Mouse (Mus musculus) embryonic facial prominence, embryonic 11.5 days (tissue): ENCODE results near the gene Enthd1. TPM values are rescaled to one million over a fixed set of nuclear protein-coding genes. Genes with fewer than 3 reads are reported as not detected.

Experiments used
- ATAC-seq: fragments of 200-750 bp; cut with Nextera tagmentation; replicated peaks from 2 replicates; pipeline ENCODE4 v1.8.0; 2017; ENCODE audit warnings: low read depth; ENCODE audit not compliant: insufficient number of reproducible peaks, low FRiP score, low TSS enrichment
- DNase-seq: peaks from one replicate; pipeline ENCODE4 v3.0.0-alpha.2; 2015; ENCODE audit warnings: low spot score
- H3K27ac ChIP-seq: fragments of 300-500 bp; sonication (generic); replicated peaks from 2 replicates; pipeline ENCODE4 v1.5.1; 2014; ENCODE audit warnings: mild to moderate bottlenecking, low read depth, low read length, control low read depth
- H3K27me3 ChIP-seq: fragments of 300-500 bp; sonication (generic); 2 replicates; pipeline ENCODE4 v1.6.1; 2014; ENCODE audit warnings: mild to moderate bottlenecking, low read length, moderate library complexity, mixed read lengths; ENCODE audit not compliant: control insufficient read depth, insufficient read depth
- H3K36me3 ChIP-seq: fragments of 300-500 bp; sonication (generic); replicated peaks from 2 replicates; pipeline ENCODE4 v1.6.1; 2014; ENCODE audit warnings: low read depth, mild to moderate bottlenecking, low read length, moderate library complexity, mixed read lengths; ENCODE audit not compliant: control insufficient read depth, insufficient read depth
- H3K4me1 ChIP-seq: fragments of 300-500 bp; sonication (generic); 2 replicates; pipeline ENCODE4 v1.6.1; 2014; ENCODE audit warnings: low read length, mixed read lengths; ENCODE audit not compliant: control insufficient read depth, insufficient read depth
- H3K4me2 ChIP-seq: fragments of 300-500 bp; sonication (generic); 2 replicates; pipeline ENCODE4 v1.6.1; 2014; ENCODE audit warnings: low read depth, mild to moderate bottlenecking, control low read depth, low read length, moderate library complexity
- H3K4me3 ChIP-seq: fragments of 300-500 bp; sonication (generic); 2 replicates; pipeline ENCODE4 v1.5.1; 2014; ENCODE audit warnings: low read depth, low read length, control low read depth
- H3K9ac ChIP-seq: fragments of 300-500 bp; sonication (generic); replicated peaks from 2 replicates; pipeline ENCODE4 v1.6.1; 2014; ENCODE audit warnings: mild to moderate bottlenecking, control low read depth, low read length
- H3K9me3 ChIP-seq: fragments of 300-500 bp; sonication (generic); replicated peaks from 2 replicates; pipeline ENCODE4 v1.6.1; 2016; ENCODE audit warnings: mild to moderate bottlenecking, low read length, inconsistent platforms, mixed read lengths; ENCODE audit not compliant: control insufficient read depth
- WGBS: fragments of 180-500 bp; shearing (Covaris S2); extraction: QIAGEN DNeasy Blood & Tissue Kit; methylation state at CpG from one replicate; pipeline ENCODE4 v1.1.7; 2014; 5-methylcytosine and 5-hydroxymethylcytosine counted together
- polyA plus RNA-seq: library from polyadenylated mRNA; unstranded; fragments of >200 nt; fragmentation: Nextera tagmentation; extraction: Ambion mirVana; gene quantifications from 2 replicates; pipeline ENCODE4 v1.2.1, GENCODE M21; 2014

The Enthd1 gene
- polyA plus RNA-seq, 1 experiment from 2014 or later, result not detected

GRCm38 (mm10) chr15:80430324-80430723 lies 134.6 kb downstream of the Enthd1 start:
- no peaks in the 10 kb centered on the region for H3K36me3 ChIP-seq
- 78% methylated on average over 11 of the region's 11 CpGs for WGBS
- H3K4me2 ChIP-seq, result no peak overlapping the region
- no peak overlapping the region for H3K9ac ChIP-seq
- DNase-seq, result no peak
- no peak overlapping the region for H3K4me3 ChIP-seq
- H3K4me1 ChIP-seq, result no peaks in the 10 kb centered on the region
- no peaks in the 10 kb centered on the region for H3K27me3 ChIP-seq
- no peak for ATAC-seq
- H3K27ac ChIP-seq, result no peak overlapping the region
- no peaks in the 10 kb centered on the region for H3K9me3 ChIP-seq

DNA sequence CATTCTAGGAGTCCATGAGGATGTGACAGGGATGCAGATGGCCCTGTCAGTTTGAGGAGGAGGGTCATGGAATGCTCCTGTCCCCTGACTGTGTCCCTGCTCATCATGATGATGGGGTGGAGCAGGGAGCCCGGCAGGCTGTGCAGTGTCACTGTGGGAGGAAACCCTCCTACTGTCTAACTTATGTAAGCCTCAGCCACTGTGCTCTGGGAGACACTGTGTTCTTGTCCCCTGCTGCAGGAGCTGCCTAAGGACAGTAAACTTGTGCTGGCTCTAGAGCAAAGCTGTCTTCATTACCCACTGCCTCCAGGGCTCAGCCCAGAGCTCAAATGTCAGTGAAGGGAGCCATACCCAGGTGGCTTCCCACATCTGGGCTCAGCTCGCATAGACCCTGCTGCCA lies 146.8 kb downstream of the Enthd1 start:
- Histone ChIP-seq H3K36me3 (no peaks in the 10 kb centered on the region), H3K4me3 (no peak overlapping the region), H3K4me1 (no peaks in the 10 kb centered on the region), H3K4me2 (no peak overlapping the region), H3K27me3 (no peaks in the 10 kb centered on the region), H3K9me3 (no peaks in the 10 kb centered on the region), H3K9ac (no peak overlapping the region), H3K27ac (no peak overlapping the region)
- 60% methylated on average over 2 of the region's 2 CpGs for WGBS
- ATAC-seq (no peak), DNase-seq (no peak)

- H3K4me1 ChIP-seq, result no peaks in the 10 kb centered on the region
- no peaks in the 10 kb centered on the region for H3K36me3 ChIP-seq
- H3K27me3 ChIP-seq, result no peaks in the 10 kb centered on the region
- no peak overlapping the region for H3K9ac ChIP-seq
- no peak overlapping the region for H3K4me3 ChIP-seq
- ATAC-seq (no peak), DNase-seq (no peak)
- no peak overlapping the region for H3K4me2 ChIP-seq
- no peak overlapping the region for H3K27ac ChIP-seq
- no peaks in the 10 kb centered on the region for H3K9me3 ChIP-seq
- 58% methylated on average over 8 of the region's 9 CpGs for WGBS
Measured at GRCm38 (mm10) chr15:80417066-80417465, 147.9 kb downstream of the Enthd1 start.

GRCm38 (mm10) chr15:80415132-80415531 lies 149.8 kb downstream of the Enthd1 start:
- Histone ChIP-seq H3K4me3 (no peak overlapping the region), H3K9ac (no peak overlapping the region), H3K4me2 (no peak overlapping the region), H3K36me3 (no peaks in the 10 kb centered on the region), H3K27ac (no peak overlapping the region), H3K4me1 (no peaks in the 10 kb centered on the region), H3K9me3 (no peaks in the 10 kb centered on the region), H3K27me3 (no peaks in the 10 kb centered on the region)
- ATAC-seq, result no peak
- DNase-seq, result no peak
- WGBS, result 78% methylated on average over 4 of the region's 4 CpGs

GRCm38 (mm10) chr15:80413988-80414721 lies 150.8 kb downstream of the Enthd1 start:
- H3K9ac ChIP-seq, result no peak overlapping the region
- DNase-seq (no peak), ATAC-seq (no peak)
- no peaks in the 10 kb centered on the region for H3K36me3 ChIP-seq
- no peak overlapping the region for H3K4me2 ChIP-seq
- WGBS, result 89% methylated on average over 17 of the region's 17 CpGs
- H3K27me3 ChIP-seq, result no peaks in the 10 kb centered on the region
- H3K4me1 ChIP-seq, result no peaks in the 10 kb centered on the region
- no peak overlapping the region for H3K27ac ChIP-seq
- no peaks in the 10 kb centered on the region for H3K9me3 ChIP-seq
- H3K4me3 ChIP-seq, result no peak overlapping the region

- no peaks in the 10 kb centered on the region for H3K4me1 ChIP-seq
- H3K9me3 ChIP-seq, result no peaks in the 10 kb centered on the region
- H3K27me3 ChIP-seq, result no peaks in the 10 kb centered on the region
- H3K27ac ChIP-seq, result no peak overlapping the region
- WGBS, result 85% methylated on average over 4 of the region's 4 CpGs
- no peak for DNase-seq
- ATAC-seq, result no peak
- H3K36me3 ChIP-seq, result no peaks in the 10 kb centered on the region
- no peak overlapping the region for H3K4me3 ChIP-seq
- H3K9ac ChIP-seq, result no peak overlapping the region
- no peak overlapping the region for H3K4me2 ChIP-seq
Measured at GRCm38 (mm10) chr15:80413070-80413469, 151.9 kb downstream of the Enthd1 start.

DNA sequence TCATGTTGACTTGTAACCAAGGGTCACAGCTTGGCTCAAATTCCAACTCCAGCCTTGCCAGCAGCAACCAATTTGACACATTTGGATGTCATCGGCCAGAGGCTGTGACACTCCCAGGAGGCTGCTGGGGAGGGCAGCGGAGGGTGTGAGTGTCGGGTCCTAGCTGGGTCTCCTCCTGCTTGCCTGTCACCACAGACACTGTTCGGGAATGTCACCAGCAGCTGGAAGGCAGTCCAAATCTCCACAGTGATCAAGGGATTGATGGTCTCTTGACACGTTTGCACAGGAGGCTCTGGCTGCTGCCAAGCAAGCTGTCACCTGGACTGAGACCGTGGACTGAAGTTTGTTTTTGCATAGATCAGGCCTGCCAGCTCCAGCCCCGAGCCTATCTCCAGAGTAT lies 154.3 kb downstream of the Enthd1 start:
- no peak overlapping the region for H3K27ac ChIP-seq
- ATAC-seq (no peak), DNase-seq (no peak)
- no peak overlapping the region for H3K4me2 ChIP-seq
- H3K4me1 ChIP-seq, result no peaks in the 10 kb centered on the region
- 68% methylated on average over 7 of the region's 7 CpGs for WGBS
- H3K9ac ChIP-seq, result no peak overlapping the region
- H3K27me3 ChIP-seq, result no peaks in the 10 kb centered on the region
- no peaks in the 10 kb centered on the region for H3K36me3 ChIP-seq
- H3K4me3 ChIP-seq, result no peak overlapping the region
- H3K9me3 ChIP-seq, result no peaks in the 10 kb centered on the region

DNA sequence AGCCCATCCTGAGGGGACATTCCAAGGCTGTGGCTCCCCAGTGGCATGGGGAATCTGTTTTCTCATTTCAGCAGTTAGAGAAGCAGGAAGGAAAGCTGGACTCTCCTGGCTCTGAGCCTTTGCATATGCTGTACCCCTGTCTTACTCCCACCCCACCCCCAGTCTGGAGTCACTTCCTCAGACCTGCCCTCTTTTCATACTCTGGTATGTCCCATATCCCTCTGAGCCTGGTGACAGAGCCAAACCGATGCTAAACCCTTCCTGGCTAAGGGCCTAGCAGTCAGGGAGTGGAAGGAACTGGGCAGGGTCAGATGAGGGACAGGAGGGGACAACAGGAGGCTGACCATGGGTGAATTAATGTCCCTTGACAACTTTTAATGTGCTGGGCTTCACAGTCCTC lies 157.1 kb downstream of the Enthd1 start:
- no peak for DNase-seq
- no peaks in the 10 kb centered on the region for H3K27me3 ChIP-seq
- no peak overlapping the region for H3K4me2 ChIP-seq
- 32% methylated on average over 1 of the region's 1 CpGs for WGBS
- no peaks in the 10 kb centered on the region for H3K4me1 ChIP-seq
- H3K4me3 ChIP-seq, result no peak overlapping the region
- H3K27ac ChIP-seq, result no peak overlapping the region
- no peak for ATAC-seq
- H3K36me3 ChIP-seq, result no peaks in the 10 kb centered on the region
- H3K9ac ChIP-seq, result no peak overlapping the region
- H3K9me3 ChIP-seq, result no peaks in the 10 kb centered on the region
